Mouse (Mus musculus) kidney, adult 2 months (tissue): ENCODE data around the gene Kif1b.

Source experiments
- CTCF ChIP-seq: fragments of 200-500 bp; conservative IDR thresholded peaks from 2 replicates; pipeline ENCODE4 v1.5.1; 2011; ENCODE audit warnings: low read depth, mild to moderate bottlenecking, control low read depth, low read length, moderate library complexity, mixed read lengths; ENCODE audit not compliant: insufficient read depth, insufficient read length
- POLR2A ChIP-seq: fragments of 200-500 bp; IDR thresholded peaks from one replicate; pipeline ENCODE4 v1.6.1; 2011; ENCODE audit warnings: low read depth, low read length, control low read depth

GRCm38 (mm10) chr4:149136116-149136850 is 171.2 kb downstream of the Kif1b start:
- TF ChIP-seq CTCF (no peak), POLR2A (no peak)
